Mouse (Mus musculus): ENCODE measurements around the gene Hdhd3.
A peak's percentile ranks its signal among the peaks of the same experiment; 100 is the strongest.

The Hdhd3 gene

DNA sequence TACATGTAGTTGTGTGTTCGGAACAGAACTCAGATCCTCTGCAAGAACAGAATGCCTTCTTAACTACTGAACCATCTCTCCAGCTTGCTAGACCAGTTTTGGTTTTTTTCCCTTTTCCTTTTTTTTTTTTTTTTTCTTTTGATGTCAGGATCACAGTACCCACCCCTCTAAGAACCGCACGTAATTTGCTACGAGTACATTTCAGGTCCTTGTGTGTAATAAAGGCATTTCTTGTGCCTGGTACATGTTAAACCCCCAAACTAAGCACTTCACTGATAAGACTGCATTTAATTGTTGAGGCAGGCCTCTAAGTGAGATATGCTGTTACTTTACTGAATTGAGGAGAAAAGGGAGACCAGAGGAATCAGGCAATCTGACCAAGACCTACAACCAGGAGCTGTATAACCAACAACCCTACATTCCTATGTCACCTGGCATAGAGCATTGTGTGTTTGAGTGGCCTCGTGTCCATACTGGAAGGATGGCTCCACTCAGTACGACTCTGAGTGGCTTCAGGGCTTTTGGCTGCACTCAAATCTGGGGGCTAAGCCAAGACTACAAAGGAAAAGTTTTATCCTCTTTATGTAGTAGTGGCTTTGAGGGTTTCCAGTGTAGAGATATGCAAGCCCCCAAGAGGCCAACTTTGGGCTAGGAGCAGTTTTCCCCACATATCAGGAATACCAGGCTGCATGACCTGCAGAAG lies 25.6 kb downstream of the Hdhd3 start:
- DNase-seq (ENCODE audit: low read depth, low spot score) = no peak

DNA sequence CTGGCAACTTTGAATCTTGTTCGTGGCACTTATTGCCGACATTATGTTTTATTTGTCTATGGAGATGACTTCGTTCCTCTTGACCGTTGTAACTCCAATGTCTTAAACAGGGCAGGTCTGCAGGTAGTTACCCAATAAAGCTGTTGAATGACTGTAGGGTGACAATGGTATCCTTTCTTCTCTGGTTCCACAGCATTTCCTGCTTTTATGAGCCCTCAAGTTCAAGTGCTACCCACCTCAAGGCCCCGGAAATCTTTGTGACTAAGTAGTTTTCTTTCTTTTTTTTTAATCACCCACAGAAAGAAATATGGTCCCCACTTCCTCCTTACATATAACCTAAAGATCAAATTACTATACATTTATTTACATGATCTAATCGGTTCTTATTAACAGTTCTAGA lies 27.5 kb downstream of the Hdhd3 start:
- DNase-seq (ENCODE audit: low read depth, low spot score) = no peak

DNA sequence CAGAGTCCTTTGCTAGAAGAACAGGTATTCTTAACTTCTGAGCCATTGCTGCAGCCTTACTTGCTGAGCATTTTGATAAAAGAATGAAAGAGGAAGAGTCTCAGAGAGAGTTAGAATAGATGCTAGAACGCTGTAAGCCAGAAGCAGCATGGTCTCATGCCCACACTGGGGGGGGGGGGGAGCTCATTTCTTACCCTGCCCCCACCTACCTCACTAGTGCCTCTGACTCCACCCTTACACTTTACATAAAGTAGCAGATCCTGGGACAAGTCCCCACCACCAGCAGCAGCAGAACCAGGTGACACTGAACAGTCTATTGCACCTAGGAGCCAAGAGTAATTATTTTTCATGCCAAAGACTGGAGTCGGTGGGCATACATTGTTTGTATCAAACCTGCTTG lies 28.1 kb downstream of the Hdhd3 start:
- no peak for DNase-seq (ENCODE audit: low read depth, low spot score)

DNA sequence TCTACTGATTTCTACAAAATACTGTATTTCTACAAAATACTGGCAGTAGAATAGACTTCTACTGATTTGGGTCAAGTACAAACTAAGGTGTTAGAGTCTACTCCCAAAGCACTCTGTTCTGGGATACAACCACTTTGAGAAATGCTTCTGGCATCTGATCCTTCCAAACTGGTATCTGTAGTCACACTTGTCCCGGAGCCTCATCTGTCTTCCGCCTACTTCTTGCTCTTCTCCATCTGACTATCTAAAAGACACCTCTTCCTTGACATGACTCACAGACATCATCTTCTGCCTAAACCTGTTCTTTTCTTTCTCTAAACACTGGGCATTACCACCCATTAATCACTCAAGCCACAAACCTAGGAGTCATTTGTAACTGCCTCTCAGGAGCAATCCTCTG lies 31.2 kb downstream of the Hdhd3 start:
- DNase-seq (ENCODE audit: low read depth, low spot score) = no peak

DNA sequence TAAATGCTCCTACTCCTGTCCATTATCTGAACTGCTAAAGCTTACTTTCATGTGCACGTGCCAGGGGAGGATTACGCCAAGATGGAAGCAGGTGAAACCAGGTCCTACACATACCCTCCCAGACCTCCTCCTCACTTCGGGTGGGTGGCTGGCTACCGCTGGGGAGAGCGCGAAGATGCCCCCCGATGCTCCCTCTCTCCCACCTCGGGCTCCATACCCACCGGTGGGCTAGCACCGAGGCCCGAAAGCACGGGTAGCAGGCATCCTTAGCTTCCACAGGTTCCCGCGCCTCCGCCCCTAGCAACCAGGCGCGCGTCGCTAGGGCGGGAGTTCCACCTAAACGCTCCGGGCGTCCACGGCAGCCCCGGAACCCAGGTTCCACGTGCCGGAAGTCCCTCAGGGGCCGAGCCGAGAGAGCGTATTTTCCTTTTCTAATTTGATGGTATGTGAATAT lies 32.6 kb downstream of the Hdhd3 start, which contains the start of gene Wdr31:
TSS of gene Wdr31 (minus strand) at position 299 of the 454 bp plus-strand sequence.
- DNase-seq (ENCODE audit: low read depth, low spot score) = peak; percentile 87

DNA sequence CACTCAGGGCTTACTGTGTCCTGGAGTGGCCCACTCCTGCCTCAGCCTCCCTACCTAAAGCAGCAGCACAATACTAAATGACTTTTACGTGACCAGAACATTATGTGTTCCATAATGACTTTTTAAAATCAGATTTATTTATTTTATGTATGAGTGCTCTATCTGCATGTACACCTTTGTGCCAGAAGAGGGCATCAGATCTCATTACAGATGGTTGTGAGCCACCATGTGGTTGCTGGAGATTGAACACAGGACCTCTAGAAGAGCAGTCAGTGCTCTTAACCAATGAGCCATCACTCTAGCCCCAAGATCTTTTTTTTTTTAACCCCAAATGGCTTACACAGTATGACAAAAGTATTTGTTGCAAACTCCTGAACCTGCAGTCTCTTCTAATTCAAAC lies 35.1 kb downstream of the Hdhd3 start:
- peak; percentile 65 for DNase-seq (ENCODE audit: low read depth, low spot score)

GRCm38 (mm10) chr4:62463124-62463523 lies 40.1 kb downstream of the Hdhd3 start:
- DNase-seq (ENCODE audit: low read depth, low spot score) = no peak

DNA sequence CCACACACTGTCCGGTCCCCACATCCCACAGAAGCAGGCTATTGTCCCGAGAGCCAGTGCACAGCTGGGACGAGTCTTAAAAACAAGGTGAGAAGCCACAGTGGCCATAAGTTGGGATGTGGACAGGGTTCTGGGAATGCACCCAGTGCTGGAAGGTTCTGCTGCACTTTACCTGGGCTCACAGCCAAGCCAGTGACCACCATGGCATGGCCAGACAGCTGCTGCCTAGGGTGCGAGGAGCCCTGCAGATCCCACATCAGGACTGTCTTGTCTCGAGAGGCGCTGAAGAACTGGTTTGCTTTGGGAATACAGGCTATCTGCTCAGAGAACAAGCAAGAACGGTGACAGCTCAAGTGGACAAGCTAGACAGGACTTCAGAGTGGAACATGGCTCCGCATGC lies 42.9 kb downstream of the Hdhd3 start:
- no peak for DNase-seq (ENCODE audit: low read depth, low spot score)

- no peak for DNase-seq (ENCODE audit: low read depth, low spot score)
Observed at GRCm38 (mm10) chr4:62459081-62459480, 44.2 kb downstream of the Hdhd3 start.

DNA sequence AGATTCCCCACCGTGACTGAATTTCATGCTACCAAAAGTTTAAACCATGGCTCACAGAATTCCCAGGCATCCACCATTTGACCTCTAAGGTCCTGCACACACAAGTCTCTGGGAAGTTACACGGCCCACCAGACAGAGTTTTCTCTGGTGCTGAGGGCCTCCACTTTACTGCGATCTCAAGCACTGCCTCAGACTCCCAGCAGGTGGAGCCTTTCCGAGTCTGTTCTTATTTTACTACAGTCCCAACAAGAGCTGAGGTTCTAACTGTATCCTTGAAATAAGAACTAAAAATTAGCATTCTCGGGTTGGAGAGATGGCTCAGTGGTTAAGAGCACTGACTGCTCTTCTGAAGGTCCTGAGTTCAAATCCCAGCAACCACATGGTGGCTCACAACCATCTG lies 48.3 kb downstream of the Hdhd3 start:
- DNase-seq (ENCODE audit: low read depth, low spot score) = peak; percentile 63

All from R1 (cell line).